Mouse (Mus musculus): ENCODE results near the gene Frmd4a. TPM values are rescaled to one million over a fixed set of nuclear protein-coding genes. Genes with fewer than 3 reads are reported as not detected.
"Not testable (repeated sequence)": the region's sequence is repeated elsewhere in the genome, so short reads cannot be mapped to it uniquely, and the experiment has no call there.

The Frmd4a gene
- polyA plus RNA-seq, 1 experiment: 22.8 TPM

DNA sequence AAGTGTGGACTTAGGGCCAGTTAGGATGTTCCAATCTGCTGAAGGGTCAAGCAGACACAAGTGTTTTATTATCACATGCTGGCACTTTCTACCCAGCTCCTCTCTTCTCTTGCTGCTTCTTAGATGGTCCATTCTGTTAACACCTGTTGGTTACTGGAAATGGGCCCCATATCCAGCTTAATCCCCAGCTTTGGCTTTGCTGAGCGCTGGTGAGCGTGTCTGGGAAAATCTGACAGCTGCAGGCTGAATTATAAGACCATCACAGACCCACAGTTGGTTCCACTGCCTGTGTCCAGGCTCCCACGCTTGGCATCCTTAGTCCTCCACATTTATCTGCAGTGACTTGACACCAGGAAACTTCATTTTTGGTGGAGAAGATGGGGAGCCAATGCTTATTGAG lies 589.0 kb downstream of the Frmd4a start:
- H3K4me1 ChIP-seq (ENCODE audit: control insufficient read depth, insufficient read depth, low read length): no peaks in the 10 kb centered on the region
- no peak overlapping the region for H3K27ac ChIP-seq (ENCODE audit: control insufficient read depth, insufficient read depth, low read depth, low read length, poor library complexity)
- TF ChIP-seq POLR2A (IDR thresholded peaks at IDR 0.05; ENCODE audit: borderline replicate concordance, control insufficient read depth, low read depth, low read length): no peak
- no peak for TF ChIP-seq CTCF (IDR thresholded peaks at IDR 0.05; ENCODE audit: control insufficient read depth, insufficient read depth, low read length)
- no peak overlapping the region for H3K4me3 ChIP-seq (replicated peaks; ENCODE audit: control insufficient read depth, low read depth, low read length)
- 98% methylated on average over 3 of the region's 3 CpGs for WGBS

- Histone ChIP-seq H3K4me3 (replicated peaks; ENCODE audit: control insufficient read depth, low read depth, low read length) (no peak overlapping the region), H3K27ac (ENCODE audit: control insufficient read depth, insufficient read depth, low read depth, low read length, poor library complexity) (no peak overlapping the region), H3K4me1 (ENCODE audit: control insufficient read depth, insufficient read depth, low read length) (no peaks in the 10 kb centered on the region)
- TF ChIP-seq POLR2A (IDR thresholded peaks at IDR 0.05; ENCODE audit: borderline replicate concordance, control insufficient read depth, low read depth, low read length) (no peak), CTCF (IDR thresholded peaks at IDR 0.05; ENCODE audit: control insufficient read depth, insufficient read depth, low read length) (no peak)
- 94% methylated on average over 3 of the region's 3 CpGs for WGBS
These were observed 590.7 kb downstream of the Frmd4a start for GRCm38 (mm10) chr2:4608253-4608652.

GRCm38 (mm10) chr2:4609433-4609832 lies 591.9 kb downstream of the Frmd4a start:
- no peaks in the 10 kb centered on the region for H3K4me1 ChIP-seq (ENCODE audit: control insufficient read depth, insufficient read depth, low read length)
- TF ChIP-seq CTCF (IDR thresholded peaks at IDR 0.05; ENCODE audit: control insufficient read depth, insufficient read depth, low read length): no peak
- TF ChIP-seq POLR2A (IDR thresholded peaks at IDR 0.05; ENCODE audit: borderline replicate concordance, control insufficient read depth, low read depth, low read length): no peak
- 87% methylated on average over 10 of the region's 10 CpGs for WGBS
- no peak overlapping the region for H3K27ac ChIP-seq (ENCODE audit: control insufficient read depth, insufficient read depth, low read depth, low read length, poor library complexity)
- H3K4me3 ChIP-seq (replicated peaks; ENCODE audit: control insufficient read depth, low read depth, low read length): no peak overlapping the region

DNA sequence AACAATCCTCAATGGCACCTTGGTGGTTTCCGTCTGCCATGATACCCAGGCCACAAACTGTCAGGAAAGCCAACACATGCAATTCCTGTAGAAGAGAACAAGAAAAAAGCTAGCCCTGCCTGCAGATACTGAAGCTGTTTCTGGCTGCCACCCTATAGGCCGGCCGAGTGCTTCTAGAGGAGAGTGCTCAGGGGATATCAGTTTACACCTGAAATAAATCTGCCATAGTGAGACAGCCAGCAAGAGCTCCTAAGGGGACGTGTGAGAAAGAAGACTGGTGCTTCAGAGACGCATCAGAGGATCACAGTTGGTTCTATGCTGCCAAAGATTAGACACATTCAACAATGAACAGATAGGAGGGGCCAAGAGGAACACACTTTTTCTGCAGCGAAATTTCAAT lies 593.8 kb downstream of the Frmd4a start:
- 89% methylated on average over 6 of the region's 6 CpGs for WGBS
- Histone ChIP-seq H3K4me3 (replicated peaks; ENCODE audit: control insufficient read depth, low read depth, low read length) (no peak overlapping the region), H3K4me1 (ENCODE audit: control insufficient read depth, insufficient read depth, low read length) (no peaks in the 10 kb centered on the region), H3K27ac (ENCODE audit: control insufficient read depth, insufficient read depth, low read depth, low read length, poor library complexity) (no peak overlapping the region)
- TF ChIP-seq CTCF (IDR thresholded peaks at IDR 0.05; ENCODE audit: control insufficient read depth, insufficient read depth, low read length): no peak
- no peak for TF ChIP-seq POLR2A (IDR thresholded peaks at IDR 0.05; ENCODE audit: borderline replicate concordance, control insufficient read depth, low read depth, low read length)

DNA sequence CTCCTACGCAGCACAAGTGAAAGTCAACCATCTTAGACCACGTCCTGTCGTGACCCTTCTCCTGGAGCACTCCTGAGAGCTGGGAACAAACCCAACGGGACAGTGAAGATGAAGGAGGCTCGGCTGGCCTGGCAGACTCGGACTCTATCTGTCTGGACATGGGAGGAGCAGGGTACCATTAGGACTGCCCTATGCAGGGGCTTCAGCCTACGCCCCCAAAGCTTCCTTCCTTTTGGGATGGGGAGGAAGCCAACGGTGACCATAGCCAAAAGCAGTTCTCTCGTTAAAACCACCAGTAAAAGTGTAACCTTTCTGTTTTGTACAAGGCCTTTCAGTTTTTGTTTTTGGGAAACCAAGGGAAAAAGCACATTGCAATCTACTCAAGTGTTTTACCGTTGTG lies 594.2 kb downstream of the Frmd4a start:
- H3K27ac ChIP-seq (ENCODE audit: control insufficient read depth, insufficient read depth, low read depth, low read length, poor library complexity): no peak overlapping the region
- no peak overlapping the region for H3K4me3 ChIP-seq (replicated peaks; ENCODE audit: control insufficient read depth, low read depth, low read length)
- TF ChIP-seq POLR2A (IDR thresholded peaks at IDR 0.05; ENCODE audit: borderline replicate concordance, control insufficient read depth, low read depth, low read length): no peak
- TF ChIP-seq CTCF (IDR thresholded peaks at IDR 0.05; ENCODE audit: control insufficient read depth, insufficient read depth, low read length): no peak
- no peaks in the 10 kb centered on the region for H3K4me1 ChIP-seq (ENCODE audit: control insufficient read depth, insufficient read depth, low read length)
- WGBS: 84% methylated on average over 10 of the region's 10 CpGs

GRCm38 (mm10) chr2:4614276-4614929 lies 596.9 kb downstream of the Frmd4a start:
- H3K4me1 ChIP-seq (ENCODE audit: control insufficient read depth, insufficient read depth, low read length); H3K27ac ChIP-seq (ENCODE audit: control insufficient read depth, insufficient read depth, low read depth, low read length, poor library complexity); H3K4me3 ChIP-seq (replicated peaks; ENCODE audit: control insufficient read depth, low read depth, low read length): not testable (repeated sequence)
- 73% methylated on average over 6 of the region's 6 CpGs for WGBS

- Histone ChIP-seq H3K27ac (ENCODE audit: control insufficient read depth, insufficient read depth, low read depth, low read length, poor library complexity) (no peak overlapping the region), H3K4me3 (replicated peaks; ENCODE audit: control insufficient read depth, low read depth, low read length) (no peak overlapping the region), H3K4me1 (ENCODE audit: control insufficient read depth, insufficient read depth, low read length) (no peaks in the 10 kb centered on the region)
- TF ChIP-seq CTCF (IDR thresholded peaks at IDR 0.05; ENCODE audit: control insufficient read depth, insufficient read depth, low read length) (no peak), POLR2A (IDR thresholded peaks at IDR 0.05; ENCODE audit: borderline replicate concordance, control insufficient read depth, low read depth, low read length) (no peak)
- 86% methylated on average over 2 of the region's 2 CpGs for WGBS
These were observed 597.6 kb downstream of the Frmd4a start for GRCm38 (mm10) chr2:4615014-4615546.

DNA sequence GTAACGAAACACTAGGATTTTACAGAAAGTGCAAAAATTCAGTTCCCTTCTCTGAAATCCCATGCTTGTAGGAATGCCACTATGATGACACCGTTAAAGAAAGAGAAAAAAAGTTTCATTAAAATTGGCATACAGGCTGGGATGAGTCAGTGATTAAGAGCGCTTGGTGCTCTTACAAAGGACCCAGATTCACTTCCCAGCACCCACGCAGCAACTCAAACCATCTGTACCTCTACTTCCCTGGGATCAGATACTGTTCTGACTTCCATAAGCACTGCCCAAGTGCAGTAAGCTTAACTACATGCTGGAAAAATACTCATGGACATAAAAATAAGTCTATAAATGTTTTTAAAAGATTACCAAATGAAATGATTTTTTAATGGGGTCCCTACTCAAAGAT lies 599.5 kb downstream of the Frmd4a start:
- no peak overlapping the region for H3K27ac ChIP-seq (ENCODE audit: control insufficient read depth, insufficient read depth, low read depth, low read length, poor library complexity)
- H3K4me3 ChIP-seq (replicated peaks; ENCODE audit: control insufficient read depth, low read depth, low read length): no peak overlapping the region
- TF ChIP-seq CTCF (IDR thresholded peaks at IDR 0.05; ENCODE audit: control insufficient read depth, insufficient read depth, low read length) (no peak), POLR2A (IDR thresholded peaks at IDR 0.05; ENCODE audit: borderline replicate concordance, control insufficient read depth, low read depth, low read length) (no peak)
- WGBS: 89% methylated on average over 4 of the region's 4 CpGs
- no peaks in the 10 kb centered on the region for H3K4me1 ChIP-seq (ENCODE audit: control insufficient read depth, insufficient read depth, low read length)

GRCm38 (mm10) chr2:4619126-4619525 lies 601.6 kb downstream of the Frmd4a start:
- H3K27ac ChIP-seq (ENCODE audit: control insufficient read depth, insufficient read depth, low read depth, low read length, poor library complexity); H3K4me1 ChIP-seq (ENCODE audit: control insufficient read depth, insufficient read depth, low read length): not testable (repeated sequence)

More at GRCm38 (mm10) chr2:4619126-4619525, 601.6 kb downstream of the Frmd4a start:
- H3K4me3 ChIP-seq (replicated peaks; ENCODE audit: control insufficient read depth, low read depth, low read length): not testable (repeated sequence)

Measured in bone marrow, adult 2 months (tissue).